Mouse (Mus musculus) lung, adult 2 months (tissue): ENCODE results near the gene Lcn8. TPM values are rescaled to one million over a fixed set of nuclear protein-coding genes. Genes with fewer than 3 reads are reported as not detected.
"Not testable (repeated sequence)": the region's sequence is repeated elsewhere in the genome, so short reads cannot be mapped to it uniquely, and the experiment has no call there.

ENCODE experiments used
- DNase-seq: peaks from one replicate; pipeline ENCODE4 v3.0.0; 2022
- H3K4me1 ChIP-seq: fragments of 200-500 bp; 2 replicates; pipeline ENCODE4 v1.6.1; 2011; ENCODE audit warnings: low read length; ENCODE audit not compliant: control insufficient read depth, insufficient read depth
- H3K4me3 ChIP-seq: fragments of 200-500 bp; replicated peaks from 2 replicates; pipeline ENCODE3; 2011; ENCODE audit warnings: low read depth, mild to moderate bottlenecking, control low read depth, low read length; ENCODE audit errors: extremely low read depth
- CTCF ChIP-seq: fragments of 200-500 bp; IDR thresholded peaks from 2 replicates; pipeline ENCODE4 v1.5.1; 2011; ENCODE audit warnings: mild to moderate bottlenecking, low read length, control low read depth; ENCODE audit not compliant: insufficient read depth
- POLR2A ChIP-seq: fragments of 200-500 bp; IDR thresholded peaks from 2 replicates; pipeline ENCODE4 v1.6.1; 2011; ENCODE audit warnings: low read depth, mild to moderate bottlenecking, control low read depth, low read length, borderline replicate concordance; ENCODE audit errors: extremely low read depth
- whole genome bisulfite sequencing: fragments of 180-500 bp; shearing (Covaris S2); methylation state at CpG from one replicate; pipeline ENCODE4 v1.1.7; 2018; 5-methylcytosine and 5-hydroxymethylcytosine counted together
- polyA plus RNA-seq: library from polyadenylated mRNA; depleted of rRNA; stranded (reverse); fragments of >200 nt; gene quantifications from 2 replicates; pipeline ENCODE4 v1.2.3, GENCODE M21; 2012

Lcn8 gene
- polyA plus RNA-seq, 1 experiment = not detected

- Histone ChIP-seq H3K4me1 (no peaks in the 10 kb centered on the region), H3K4me3 (no peak overlapping the region)
- WGBS = 77% methylated on average over 6 of the region's 6 CpGs
- TF ChIP-seq POLR2A (no peak), CTCF (no peak)
- DNase-seq = no peak
Measured at GRCm38 (mm10) chr2:25661245-25661970, 8.5 kb downstream of the Lcn8 start.

- 50% methylated on average over 1 of the region's 1 CpGs for WGBS
- no peak for TF ChIP-seq POLR2A
- peak; percentile 73 for TF ChIP-seq CTCF
- peak; percentile 31 for DNase-seq
- Histone ChIP-seq H3K4me3 (no peak overlapping the region), H3K4me1 (no peaks in the 10 kb centered on the region)
Measured at GRCm38 (mm10) chr2:25663511-25663910, 10.6 kb downstream of the Lcn8 start.

- Histone ChIP-seq H3K4me1 (no peaks in the 10 kb centered on the region), H3K4me3 (no peak overlapping the region)
- DNase-seq = no peak
- WGBS = 81% methylated on average over 5 of the region's 5 CpGs
- no peak for TF ChIP-seq POLR2A
- no peak for TF ChIP-seq CTCF
Measured at GRCm38 (mm10) chr2:25664125-25664524, 11.2 kb downstream of the Lcn8 start.

- 48% methylated on average over 1 of the region's 1 CpGs for WGBS
- TF ChIP-seq POLR2A = no peak
- no peak for TF ChIP-seq CTCF
- no peak for DNase-seq
Measured at GRCm38 (mm10) chr2:25666516-25666915, 13.6 kb downstream of the Lcn8 start.

GRCm38 (mm10) chr2:25676486-25676885 lies 23.6 kb downstream of the Lcn8 start, which contains the start of gene Lcn6:
TSS of gene Lcn6 (plus strand) at chr2:25676786.
- 89% methylated on average over 3 of the region's 3 CpGs for WGBS
- no peak for DNase-seq
- TF ChIP-seq POLR2A (no peak), CTCF (no peak)
- no peaks in the 10 kb centered on the region for H3K4me1 ChIP-seq
- H3K4me3 ChIP-seq = no peak within 1 kb of the TSS

More at GRCm38 (mm10) chr2:25666516-25666915, 13.6 kb downstream of the Lcn8 start:
- Histone ChIP-seq H3K4me3 (no peak overlapping the region), H3K4me1 (no peaks in the 10 kb centered on the region)

- no peak for DNase-seq
- Histone ChIP-seq H3K4me3 (no peak overlapping the region), H3K4me1 (no peaks in the 10 kb centered on the region)
- WGBS = 78% methylated on average over 6 of the region's 6 CpGs
- TF ChIP-seq CTCF = no peak
- no peak for TF ChIP-seq POLR2A
Measured at GRCm38 (mm10) chr2:25679559-25679958, 26.6 kb downstream of the Lcn8 start.

- DNase-seq = no peak
- no peak for TF ChIP-seq POLR2A
- TF ChIP-seq CTCF = no peak
- no peaks in the 10 kb centered on the region for H3K4me1 ChIP-seq
- 54% methylated on average over 2 of the region's 2 CpGs for WGBS
- H3K4me3 ChIP-seq = no peak within 1 kb of the TSS
Measured at GRCm38 (mm10) chr2:25682426-25682825, 29.5 kb downstream of the Lcn8 start, which contains the start of gene Lcn10. TSS of gene Lcn10 (plus strand) at chr2:25682726.

GRCm38 (mm10) chr2:25686941-25687340 lies 34.0 kb downstream of the Lcn8 start:
- DNase-seq = no peak
- WGBS = 69% methylated on average over 4 of the region's 4 CpGs
- no peak for TF ChIP-seq CTCF
- no peak for TF ChIP-seq POLR2A
- no peak overlapping the region for H3K4me3 ChIP-seq
- no peaks in the 10 kb centered on the region for H3K4me1 ChIP-seq

- peak; percentile 55 for DNase-seq
- peak; percentile 59 for TF ChIP-seq CTCF
- no peak for TF ChIP-seq POLR2A
- Histone ChIP-seq H3K4me3 (no peak overlapping the region), H3K4me1 (no peaks in the 10 kb centered on the region)
Measured at GRCm38 (mm10) chr2:25694605-25695004, 41.7 kb downstream of the Lcn8 start.

GRCm38 (mm10) chr2:25696951-25697350 lies 44.0 kb downstream of the Lcn8 start:
- TF ChIP-seq CTCF (no peak), POLR2A (no peak)
- 49% methylated on average over 4 of the region's 4 CpGs for WGBS
- DNase-seq = no peak

GRCm38 (mm10) chr2:25698696-25699095 lies 45.8 kb downstream of the Lcn8 start:
- TF ChIP-seq POLR2A = no peak
- TF ChIP-seq CTCF = no peak
- H3K4me1 ChIP-seq = no peaks in the 10 kb centered on the region
- 88% methylated on average over 2 of the region's 2 CpGs for WGBS
- H3K4me3 ChIP-seq = no peak overlapping the region
- no peak for DNase-seq

More at GRCm38 (mm10) chr2:25696951-25697350, 44.0 kb downstream of the Lcn8 start:
- H3K4me1 ChIP-seq = no peaks in the 10 kb centered on the region
- H3K4me3 ChIP-seq = no peak overlapping the region

GRCm38 (mm10) chr2:25699743-25700142 lies 46.8 kb downstream of the Lcn8 start, which contains the start of gene Obp2a:
TSS of gene Obp2a (plus strand) at chr2:25700043.
- WGBS = 76% methylated on average over 3 of the region's 3 CpGs
- H3K4me3 ChIP-seq, DNase-seq, H3K4me1 ChIP-seq: not testable (repeated sequence)
